Mouse (Mus musculus) urinary bladder, postnatal 36 days (tissue): Measurements from ENCODE around the gene Gmeb1.

ENCODE experiments used
- DNase-seq, 2 experiments: peaks; one replicate each; pipeline ENCODE4 v3.0.0; 2022; ENCODE audit warnings: low spot score in 2 of 2, mixed read lengths in 1 of 2

Gene Gmeb1

DNA sequence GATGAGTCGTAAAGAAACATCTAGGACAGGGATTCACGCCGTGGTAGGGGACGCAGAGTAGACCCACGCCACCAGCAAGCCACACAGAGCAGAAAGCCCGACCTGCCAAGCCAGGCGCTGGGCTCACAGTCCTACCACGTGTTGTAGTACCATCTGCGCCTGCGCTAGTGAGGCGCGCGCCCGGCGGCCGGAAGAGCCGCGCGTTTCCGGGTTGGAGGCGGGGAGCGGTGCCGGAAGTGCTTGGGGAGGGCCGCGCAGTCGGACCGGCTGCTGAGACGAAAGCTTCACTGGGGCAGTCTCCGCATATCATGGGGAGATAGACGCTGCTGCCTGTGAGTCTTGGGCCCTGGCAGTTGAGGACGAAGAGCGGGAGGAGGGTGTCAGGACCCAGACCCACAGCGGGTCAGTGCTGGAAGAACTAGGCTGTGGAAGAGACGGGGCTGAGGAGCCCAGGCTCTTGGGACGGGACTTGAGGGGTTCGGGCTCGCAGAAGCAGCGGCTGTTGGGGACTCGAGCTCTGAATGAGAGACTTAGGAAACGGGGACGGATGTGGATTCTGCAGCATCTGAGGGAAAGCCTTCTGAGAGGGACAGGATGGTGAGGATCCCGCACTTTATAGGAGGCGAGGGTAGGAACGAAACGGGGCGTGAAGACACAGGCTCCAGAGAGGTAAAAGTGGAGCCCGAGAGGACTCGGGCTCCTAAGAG lies 12.9 kb upstream of the Gmeb1 start, which contains the start of gene Taf12:
TSS of gene Taf12 (plus strand) at position 220 of the 707 bp plus-strand sequence.
- DNase-seq = peak; percentile 86 to 91

DNA sequence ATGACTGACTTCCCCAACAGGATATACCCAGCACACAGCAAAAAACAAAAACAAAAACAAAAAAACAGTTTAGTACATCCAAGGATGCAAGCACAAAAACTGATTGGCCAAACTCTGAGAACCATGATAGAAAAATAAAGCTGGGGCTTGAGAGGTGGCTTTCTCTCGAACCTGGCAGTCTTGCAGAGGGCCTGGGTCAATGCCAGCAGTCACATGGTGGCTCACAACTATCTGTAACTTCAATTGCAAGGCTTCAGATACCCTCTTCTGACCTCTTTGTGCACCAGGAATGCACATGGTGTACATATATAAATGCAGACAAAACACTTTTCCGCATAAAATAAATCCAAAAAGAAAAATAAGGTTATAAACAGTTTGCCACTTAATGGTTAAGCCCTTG lies 11.8 kb upstream of the Gmeb1 start:
- no peak for DNase-seq

DNA sequence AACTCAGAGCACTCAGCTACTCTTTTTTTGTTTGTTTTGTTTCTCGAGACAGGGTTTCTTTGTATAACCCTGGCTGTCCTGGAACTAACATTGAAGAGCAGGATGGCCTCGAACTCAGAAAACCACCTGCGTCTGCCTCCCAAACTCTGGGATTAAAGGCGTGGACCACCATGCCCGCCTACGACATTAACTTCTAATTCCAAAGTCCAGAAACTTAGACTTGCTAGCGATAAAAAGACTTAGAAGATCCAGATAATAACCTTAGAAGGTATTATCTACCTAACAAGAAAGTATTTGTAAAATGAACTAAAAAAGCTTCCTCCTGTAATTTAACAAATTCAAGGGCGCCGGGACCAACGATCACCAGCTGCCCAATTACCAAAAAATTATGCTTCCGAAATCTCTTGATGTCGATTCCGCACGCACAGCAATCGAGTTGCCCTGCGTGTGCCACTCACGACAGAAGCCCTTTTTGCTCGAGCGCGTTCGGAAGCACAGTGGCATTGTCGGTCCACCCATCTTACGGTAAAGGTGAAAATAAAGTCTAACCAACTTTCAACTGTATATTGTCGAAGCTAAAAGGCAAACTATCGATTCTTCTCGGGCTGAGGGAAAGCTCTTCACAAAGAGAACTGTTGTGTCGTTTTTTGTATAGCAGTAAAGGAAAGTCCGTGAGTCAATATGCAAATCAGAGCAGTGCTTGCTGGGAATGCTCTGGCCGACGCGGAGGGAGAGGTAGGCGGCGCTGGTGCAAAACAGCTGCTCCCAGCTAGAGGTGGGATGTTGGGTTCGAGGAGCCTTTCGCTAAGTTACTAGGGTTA lies 8.5 kb upstream of the Gmeb1 start:
- peak; percentile 78 to 81 for DNase-seq

DNA sequence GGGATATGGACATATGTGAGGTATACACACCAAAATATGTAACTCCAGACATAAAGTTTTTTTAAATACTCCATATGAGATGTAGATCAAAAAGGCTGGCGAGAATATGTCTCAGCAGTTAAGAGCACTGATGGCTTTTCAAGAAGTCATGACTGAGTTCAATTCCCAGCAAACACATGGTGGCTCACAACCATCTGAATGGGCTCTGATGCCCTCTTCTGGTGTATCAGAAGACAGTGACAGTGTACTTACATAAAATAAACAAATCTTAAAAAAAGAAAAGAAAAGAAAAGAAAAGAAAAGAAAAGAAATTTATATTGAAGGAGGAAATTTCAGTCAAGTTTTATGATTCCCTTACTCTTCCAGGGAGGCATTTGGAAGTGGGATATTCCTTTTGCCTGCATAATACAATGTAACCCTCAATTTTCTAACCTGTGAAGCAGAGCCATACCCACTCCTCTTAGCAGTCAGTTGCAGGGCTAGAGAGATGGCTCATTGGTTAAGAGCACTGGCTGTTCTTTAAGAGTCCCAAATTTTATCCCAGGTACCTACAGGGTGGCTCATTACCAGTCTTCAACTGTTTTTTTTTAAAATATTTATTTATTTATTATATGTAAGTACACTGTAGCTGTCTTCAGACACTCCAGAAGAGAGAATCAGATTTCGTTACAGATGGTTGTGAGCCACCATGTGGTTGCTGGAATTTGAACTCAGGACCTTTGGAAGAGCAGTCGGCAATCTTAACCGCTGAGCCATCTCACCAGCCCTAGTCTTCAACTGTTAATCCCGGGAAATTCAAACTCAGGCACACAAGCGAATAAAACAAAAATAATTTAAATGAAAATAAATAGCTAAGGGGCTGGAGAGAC lies 7.7 kb upstream of the Gmeb1 start:
- no peak for DNase-seq

DNA sequence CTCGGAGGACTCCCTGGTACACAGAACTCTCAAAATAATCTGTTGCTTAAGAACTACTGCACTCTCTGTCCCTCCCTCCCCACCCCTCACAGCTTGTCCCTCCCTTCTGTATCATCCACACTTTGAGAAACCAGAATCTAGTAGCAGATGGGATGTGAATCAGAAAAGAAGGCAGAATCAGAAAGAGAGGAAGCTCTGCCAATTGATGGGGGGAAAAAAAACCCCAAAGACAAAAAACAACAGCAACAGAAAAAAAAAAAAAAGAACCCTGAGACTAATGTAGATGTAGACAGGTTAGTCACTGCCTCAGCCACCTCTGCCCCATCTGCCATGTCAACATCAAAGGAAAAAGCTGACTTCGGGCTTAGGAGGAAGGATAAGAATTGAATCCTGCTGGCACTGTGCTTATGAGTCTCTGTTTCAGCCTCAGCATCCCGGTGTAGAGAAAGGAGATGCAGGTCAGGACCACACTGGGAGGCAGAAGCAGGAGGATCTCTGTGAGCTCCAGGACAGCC lies 5.5 kb upstream of the Gmeb1 start:
- no peak for DNase-seq

DNA sequence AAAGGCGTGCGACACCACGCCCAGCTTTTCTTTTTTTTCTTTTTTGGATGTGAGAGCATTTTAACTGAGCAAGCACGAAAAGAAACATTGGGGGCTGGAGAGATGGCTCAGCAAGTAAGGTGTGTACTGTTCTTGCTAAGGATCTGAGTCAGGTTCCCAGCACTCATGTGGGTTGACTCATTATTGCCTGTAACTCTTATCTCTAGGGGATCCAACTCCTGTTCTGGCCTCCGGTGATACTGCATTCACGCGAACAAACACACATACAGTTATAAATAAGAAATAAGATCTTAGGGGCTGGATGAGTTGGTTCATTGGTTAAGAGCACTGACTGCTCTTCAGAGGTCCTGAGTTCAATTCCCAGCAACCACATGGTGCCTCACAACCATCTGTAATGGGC lies 1.9 kb upstream of the Gmeb1 start:
- DNase-seq = no peak

DNA sequence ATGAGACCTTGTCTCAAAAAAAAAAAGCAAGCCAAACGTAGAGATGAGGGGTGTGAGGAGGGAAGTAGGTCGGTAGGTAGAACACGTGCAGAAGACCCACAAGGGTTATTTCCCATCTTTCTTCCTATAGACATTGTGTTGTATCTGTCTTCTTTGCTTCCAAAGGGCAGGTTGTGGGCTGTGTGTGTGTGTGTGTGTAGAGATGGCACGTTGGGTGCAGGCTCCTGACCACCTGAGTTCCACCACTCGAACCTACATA lies 885 bp upstream of the Gmeb1 start:
- no peak for DNase-seq

DNA sequence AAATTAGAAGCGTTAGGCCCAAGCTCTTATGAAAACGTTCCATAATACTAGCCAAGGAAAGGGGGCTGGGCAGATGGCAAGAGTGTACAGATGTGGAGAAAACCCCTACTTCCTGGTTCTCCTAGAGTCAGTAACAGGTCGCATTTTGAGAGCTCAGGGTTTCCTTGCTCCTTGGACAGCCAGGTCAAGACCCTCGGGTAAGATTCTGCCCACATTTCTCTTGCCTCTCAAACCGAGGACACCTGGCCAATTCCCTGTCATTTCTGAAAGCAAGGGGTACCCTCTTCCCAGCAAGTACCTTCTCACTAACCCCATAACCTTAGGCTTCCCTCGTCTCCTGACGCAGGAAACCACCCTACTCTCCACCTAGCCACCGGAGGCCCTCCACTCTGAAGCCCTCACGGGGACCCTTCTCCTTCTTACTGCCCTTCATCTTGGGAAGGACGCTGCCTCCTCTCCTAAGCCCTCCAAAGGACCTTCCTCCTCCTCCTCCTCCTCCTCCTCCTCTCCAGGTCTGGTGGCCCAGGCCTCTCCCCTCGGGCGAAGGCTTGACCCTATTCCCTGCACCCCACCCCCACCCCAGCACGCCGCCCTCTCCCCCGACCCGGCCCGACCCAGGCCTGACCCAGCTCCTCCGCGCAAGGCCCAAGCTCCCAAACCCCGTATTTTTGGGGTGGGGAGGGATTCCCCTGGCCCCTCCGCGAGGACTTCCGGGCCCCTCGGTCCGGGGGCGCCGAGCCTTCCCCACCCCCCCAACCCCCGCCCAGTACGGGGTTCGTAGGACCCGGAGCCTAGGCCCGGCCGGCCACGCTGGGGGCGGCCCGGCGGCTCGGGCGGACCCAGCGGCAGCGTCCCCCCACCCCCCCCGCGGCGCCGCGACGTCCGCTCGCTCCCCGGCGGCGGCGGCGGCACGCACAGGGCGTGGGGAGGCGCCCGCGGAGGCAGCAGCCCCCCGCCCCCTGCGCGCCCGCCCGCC lies 710 bp downstream of the Gmeb1 start:
- peak; percentile 16 to 31 for DNase-seq

DNA sequence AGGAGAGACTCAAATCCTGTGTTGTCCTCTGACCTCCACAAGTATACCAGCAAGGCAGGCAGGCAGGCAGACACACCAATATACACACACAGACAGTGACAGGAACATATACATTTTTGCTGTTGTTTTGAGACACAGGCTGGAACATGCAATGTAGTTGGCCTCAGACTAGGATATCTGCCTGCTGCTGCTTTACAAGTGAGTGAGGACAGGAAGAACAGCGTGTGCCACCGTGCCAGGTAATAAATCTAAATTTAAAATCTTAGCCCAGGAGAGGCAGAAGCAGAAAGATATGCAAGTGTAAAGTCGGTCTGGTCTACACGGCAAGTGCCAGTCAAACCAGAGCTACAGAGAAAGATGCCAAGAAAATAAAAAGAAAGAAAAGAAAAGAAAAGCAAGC lies 2.2 kb downstream of the Gmeb1 start:
- DNase-seq = peak in 1 of 2 experiments; percentile 25

DNA sequence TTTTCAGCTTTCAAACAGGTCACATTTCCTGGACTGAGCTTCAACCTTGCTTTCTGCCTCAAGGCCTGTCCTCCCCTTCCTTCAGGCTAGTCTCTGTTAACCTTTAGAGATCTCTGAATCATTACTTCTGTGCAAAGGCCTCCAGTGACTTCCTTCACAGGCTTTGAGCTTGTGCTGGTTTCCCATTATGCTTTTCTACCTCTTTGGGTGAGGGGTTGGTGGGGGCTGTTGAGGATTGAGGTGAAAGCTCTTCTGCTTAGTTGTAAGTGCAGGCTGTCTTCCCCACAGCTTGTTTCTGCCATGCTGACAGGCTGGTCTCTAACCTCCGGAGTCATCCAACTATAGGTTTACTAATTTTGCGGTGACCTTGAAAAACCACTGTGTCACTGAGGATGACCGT lies 5.0 kb downstream of the Gmeb1 start:
- DNase-seq = no peak

DNA sequence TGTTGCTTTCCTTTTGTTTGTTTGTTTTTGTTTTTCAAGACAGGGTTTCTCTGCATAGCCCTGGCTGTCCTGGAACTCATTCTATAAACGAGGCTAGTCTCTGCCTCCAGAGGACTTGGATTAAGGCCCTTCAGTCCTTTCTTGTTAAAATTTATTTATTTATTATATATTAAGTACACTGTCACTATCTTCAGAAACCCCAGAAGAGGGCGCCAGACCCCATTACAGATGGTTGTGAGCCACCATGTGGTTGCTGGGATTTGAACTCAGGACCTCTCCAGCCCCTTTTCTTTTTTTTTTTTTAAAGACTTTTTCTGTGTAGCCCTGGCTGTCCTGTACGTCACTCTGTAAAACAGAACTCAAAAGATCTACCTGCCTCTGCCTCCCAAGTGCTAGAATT lies 6.4 kb downstream of the Gmeb1 start:
- no peak for DNase-seq

DNA sequence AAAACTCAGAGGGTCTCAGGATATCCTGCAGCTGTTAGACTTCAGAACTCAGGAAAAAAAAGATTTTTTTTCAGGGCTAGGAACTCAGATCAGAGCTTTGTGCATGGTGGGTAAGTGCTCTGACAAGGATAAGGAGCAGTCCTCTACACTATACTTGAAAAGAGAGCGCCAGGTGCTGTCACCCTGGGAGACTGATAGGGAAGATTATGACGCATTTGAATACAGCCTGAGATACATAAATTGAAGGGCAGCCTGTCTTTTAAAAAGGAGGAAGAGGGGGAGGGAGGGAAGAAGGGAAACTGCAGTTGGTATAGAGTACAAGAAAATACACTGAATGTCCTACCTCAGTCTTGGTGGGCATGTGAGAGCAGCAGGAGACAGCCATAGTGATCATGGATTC lies 7.8 kb downstream of the Gmeb1 start:
- no peak for DNase-seq

DNA sequence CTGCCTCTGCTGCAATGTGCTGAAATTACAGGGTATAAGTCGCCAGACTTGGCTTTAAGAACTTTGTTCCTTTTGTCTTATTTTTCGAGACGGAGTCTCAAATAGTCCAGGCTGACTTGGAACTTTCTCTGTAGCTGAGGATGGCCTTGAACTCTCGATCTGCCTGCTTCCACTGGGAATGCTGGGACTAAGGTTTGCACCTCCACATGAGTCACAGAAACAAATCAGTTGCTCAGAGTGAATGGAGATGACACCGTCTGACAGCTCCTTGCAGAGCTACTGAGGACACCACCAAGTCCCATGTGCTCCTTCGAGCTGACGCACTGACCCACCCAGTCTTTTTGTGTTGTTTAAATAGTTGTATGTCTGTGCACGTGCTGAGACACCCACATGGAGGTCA lies 8.3 kb downstream of the Gmeb1 start:
- DNase-seq = no peak

DNA sequence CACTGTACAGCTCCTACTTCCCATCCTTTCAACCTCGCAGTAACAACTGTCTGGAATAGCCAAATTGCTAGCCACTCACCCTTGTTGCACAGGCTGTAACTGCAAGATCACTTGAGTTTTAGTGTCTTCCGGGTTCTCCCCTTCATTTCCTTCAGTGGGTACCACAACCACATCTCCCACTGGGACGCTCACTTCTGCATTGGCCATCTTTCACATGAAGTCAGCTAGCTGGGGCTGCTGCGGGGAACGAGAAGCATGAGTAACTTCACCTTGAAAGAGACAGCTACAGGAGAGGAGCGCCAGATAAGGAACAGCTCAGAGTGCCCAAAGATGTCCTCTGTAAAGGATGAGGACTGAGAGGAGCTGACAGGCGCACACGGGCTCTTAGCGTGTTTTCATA lies 9.8 kb downstream of the Gmeb1 start:
- no peak for DNase-seq

DNA sequence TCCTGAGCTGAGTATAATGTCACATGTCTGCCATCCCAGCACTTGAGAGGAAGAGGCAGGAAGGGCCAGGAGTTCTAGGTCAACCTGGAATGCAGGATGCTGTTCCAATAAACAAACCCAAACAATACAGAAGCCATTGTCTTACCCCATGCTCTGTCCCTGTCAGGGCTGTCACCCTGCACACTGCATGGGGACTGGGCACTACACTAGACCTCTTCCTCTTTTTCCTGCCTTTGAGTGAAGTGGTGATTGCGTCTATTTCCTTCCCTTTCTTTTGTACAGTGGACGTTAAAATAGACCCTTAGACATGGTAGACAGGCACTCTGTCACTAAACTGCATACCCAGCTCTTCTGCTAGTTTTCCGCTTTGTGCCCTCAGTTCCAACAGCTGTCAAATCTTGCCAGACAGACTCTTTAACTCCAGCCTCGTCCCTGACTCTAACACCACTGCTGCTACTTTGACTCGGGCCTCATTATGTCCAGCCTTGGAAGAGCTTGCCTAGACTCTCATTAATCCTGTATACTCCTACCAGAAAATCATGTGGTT lies 13.9 kb downstream of the Gmeb1 start:
- no peak for DNase-seq

DNA sequence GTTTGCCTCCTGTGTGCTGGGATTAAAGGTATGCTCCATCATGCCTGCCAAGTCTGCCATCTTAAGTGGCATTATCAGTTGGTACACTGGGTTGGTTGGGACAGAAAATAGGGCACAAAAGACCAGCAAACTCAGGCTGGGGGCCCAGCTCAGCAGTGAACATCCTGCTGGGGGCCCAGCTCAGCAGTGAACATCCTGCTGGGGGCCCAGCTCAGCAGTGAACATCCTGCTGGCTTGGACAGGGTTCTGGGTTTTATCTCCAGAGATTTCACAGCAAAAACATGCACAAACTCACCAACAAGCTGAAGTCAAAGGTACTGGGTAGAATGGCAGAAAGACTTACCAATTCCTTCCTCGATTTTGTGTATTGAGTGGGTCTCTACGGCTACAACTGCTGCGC lies 15.8 kb downstream of the Gmeb1 start:
- no peak for DNase-seq

DNA sequence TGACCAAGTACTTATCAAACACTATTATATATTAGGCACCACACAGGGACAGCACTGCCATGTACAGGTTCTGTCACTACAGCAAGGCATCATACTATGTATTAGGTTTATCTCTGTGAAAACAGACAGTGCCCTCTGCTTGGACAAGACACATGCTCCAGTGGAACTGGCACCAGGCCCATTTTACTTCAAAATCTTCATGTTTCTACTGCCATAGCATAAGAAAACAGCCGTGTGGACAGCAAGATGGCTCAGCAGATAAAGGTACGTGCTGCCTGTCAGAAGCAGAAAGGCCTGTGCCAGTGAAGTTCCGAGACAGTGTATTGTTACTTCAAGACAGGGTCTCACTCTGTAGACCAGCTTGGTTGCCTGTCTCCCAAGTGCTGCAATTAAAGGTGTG lies 20.2 kb downstream of the Gmeb1 start:
- no peak for DNase-seq

DNA sequence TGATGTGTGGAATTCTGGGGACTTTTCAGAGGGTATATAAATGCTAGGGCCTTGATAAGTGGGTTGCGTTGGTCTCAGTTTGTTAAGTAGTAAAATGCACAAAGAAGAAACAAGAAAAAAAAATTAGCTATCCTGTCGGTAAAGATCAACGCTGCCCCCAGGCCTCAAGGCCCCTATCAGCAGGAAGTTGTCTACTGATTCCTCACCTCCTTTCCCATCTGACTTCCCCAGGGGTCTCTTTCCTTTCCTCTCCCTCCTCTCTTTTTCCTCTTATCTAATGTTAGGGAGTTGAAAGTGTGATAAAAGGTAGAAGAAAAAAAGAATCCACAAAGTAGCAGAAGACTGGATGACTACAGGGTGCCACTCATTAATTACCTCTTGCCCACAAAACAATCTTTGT lies 21.0 kb downstream of the Gmeb1 start:
- DNase-seq = no peak

DNA sequence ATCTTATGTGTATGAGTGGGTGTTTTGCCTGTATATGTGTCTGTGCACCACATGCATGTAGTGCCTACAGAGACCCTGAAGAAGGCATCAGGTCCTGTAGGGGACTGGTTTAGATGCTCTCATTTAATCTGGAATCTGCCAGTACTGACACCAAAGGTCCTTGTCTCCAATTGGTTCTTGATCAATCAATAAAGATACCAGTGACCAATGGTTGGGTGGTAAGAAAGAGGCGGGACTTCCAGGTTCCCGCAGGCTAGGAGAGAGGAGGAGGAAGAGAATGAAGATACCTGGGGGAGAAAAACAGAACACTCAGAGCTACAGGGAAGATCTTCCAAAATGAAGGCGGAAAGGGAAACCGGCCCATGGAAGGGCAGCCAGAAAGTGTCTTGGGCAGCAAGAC lies 23.0 kb downstream of the Gmeb1 start:
- DNase-seq = no peak

DNA sequence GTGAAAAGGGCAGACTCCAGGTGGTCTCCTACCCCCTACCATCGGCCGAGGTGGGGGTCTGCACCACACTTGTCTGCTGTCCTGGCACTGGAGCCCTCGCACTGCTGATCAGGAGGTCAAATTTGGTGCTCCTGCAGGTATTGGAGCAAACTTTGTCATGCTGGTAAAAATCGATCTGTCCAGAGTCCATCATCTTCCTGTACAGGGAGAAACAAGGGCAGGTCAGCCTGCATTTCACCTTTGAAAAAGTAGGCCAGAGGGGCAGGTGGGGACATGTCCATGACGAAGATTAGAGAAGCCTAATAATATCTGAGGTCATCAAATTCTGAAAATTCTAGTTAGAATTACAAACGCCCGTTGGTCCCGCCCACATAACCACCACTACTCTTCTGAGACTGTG lies 26.7 kb downstream of the Gmeb1 start:
- no peak for DNase-seq

DNA sequence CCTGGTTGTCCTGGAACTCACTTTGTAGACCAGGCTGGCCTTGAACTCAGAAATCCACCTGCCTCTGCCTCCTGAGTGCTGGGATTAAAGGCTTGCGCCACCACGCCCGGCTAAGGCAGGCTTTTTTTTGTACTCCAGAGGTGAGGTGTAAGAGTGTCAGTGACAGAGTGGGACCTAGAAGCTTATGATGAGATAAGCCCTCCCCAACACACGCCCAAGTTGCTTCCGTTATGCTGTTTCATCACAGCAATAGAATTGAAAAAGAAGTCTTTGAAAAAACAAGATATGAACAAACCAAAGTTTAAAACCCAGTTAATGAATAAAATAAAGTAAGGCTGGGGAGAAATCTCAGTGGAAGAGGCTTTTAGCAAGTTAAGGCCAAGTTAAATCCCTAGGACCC lies 31.0 kb downstream of the Gmeb1 start:
- no peak for DNase-seq
